Mouse (Mus musculus) stomach, embryonic 15.5 days (tissue): Measurements from ENCODE around the gene Map2. TPM values are rescaled to one million over a fixed set of nuclear protein-coding genes. Genes with fewer than 3 reads are reported as not detected.

Source experiments
- ATAC-seq: fragments of 200-750 bp; cut with Nextera tagmentation; 2 replicates; pipeline ENCODE4 v1.8.0; 2017; ENCODE audit warnings: low read depth, moderate number of reproducible peaks, moderate TSS enrichment; ENCODE audit not compliant: insufficient read depth, low FRiP score
- H3K27ac ChIP-seq: fragments of 300-500 bp; sonication (generic); 2 replicates; pipeline ENCODE4 v1.5.1; 2015; ENCODE audit warnings: mild to moderate bottlenecking, inconsistent platforms
- H3K27me3 ChIP-seq: fragments of 300-500 bp; sonication (generic); replicated peaks from 2 replicates; pipeline ENCODE4 v1.6.1; 2015; ENCODE audit warnings: inconsistent platforms
- H3K36me3 ChIP-seq: fragments of 300-500 bp; sonication (generic); 2 replicates; pipeline ENCODE4 v1.6.1; 2015; ENCODE audit warnings: inconsistent platforms
- H3K4me1 ChIP-seq: fragments of 300-500 bp; sonication (generic); 2 replicates; pipeline ENCODE4 v1.6.1; 2015; ENCODE audit warnings: inconsistent platforms
- H3K4me2 ChIP-seq: fragments of 300-500 bp; sonication (generic); 2 replicates; pipeline ENCODE4 v1.6.1; 2015; ENCODE audit warnings: mild to moderate bottlenecking, inconsistent platforms
- H3K4me3 ChIP-seq: fragments of 300-500 bp; sonication (generic); replicated peaks from 2 replicates; pipeline ENCODE4 v1.5.1; 2015; ENCODE audit warnings: inconsistent platforms
- H3K9ac ChIP-seq: fragments of 300-500 bp; sonication (generic); 2 replicates; pipeline ENCODE4 v1.6.1; 2015; ENCODE audit warnings: inconsistent platforms
- H3K9me3 ChIP-seq: fragments of 300-500 bp; sonication (generic); 2 replicates; pipeline ENCODE4 v1.6.1; 2016; ENCODE audit warnings: inconsistent platforms
- WGBS: fragments of 180-500 bp; shearing (Covaris S2); methylation state at CpG from one replicate; pipeline ENCODE4 v1.1.7; 2015; 5-methylcytosine and 5-hydroxymethylcytosine counted together
- polyA plus RNA-seq: library from polyadenylated mRNA; unstranded; fragments of >200 nt; fragmentation: Nextera tagmentation; extraction: Ambion mirVana; gene quantifications from 2 replicates; pipeline ENCODE4 v1.2.1, GENCODE M21; 2015

Gene Map2
- 16.6 and 20.9 TPM in 2 replicates for polyA plus RNA-seq

DNA sequence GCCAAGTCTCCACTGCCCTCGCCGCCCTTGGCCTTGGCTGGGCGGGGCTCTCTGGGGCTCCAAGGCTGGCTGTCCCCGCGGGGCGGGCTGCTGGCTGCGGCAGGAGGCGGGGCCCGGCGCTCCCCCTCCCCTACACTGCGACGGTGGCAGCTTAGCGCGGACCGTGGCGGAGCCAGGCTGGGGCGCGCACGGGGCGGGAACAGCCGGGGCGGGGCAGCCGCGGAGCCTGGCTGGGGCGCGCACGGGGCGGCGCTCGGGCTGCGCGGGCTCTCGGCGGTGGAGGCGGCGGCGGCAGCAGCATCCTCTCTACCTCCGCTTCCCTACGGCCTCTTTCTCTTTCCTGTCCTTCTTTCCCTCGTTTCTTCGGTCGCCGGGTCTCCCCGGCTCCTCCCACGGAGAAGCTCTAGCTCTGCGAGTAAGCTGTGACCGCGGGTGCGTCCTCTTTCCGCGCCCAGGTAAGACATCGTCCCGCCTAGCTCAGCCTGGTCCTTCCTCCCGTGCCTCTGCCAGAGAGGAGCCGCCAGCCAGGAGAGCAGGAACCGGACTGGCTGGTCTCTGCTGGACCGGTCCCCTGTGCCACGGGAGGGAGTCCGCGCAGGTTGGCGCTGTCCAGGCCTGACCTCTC lies at the start of gene Map2:
TSS of gene Map2 (plus strand) at position 233 of the 625 bp plus-strand sequence.
- ATAC-seq, result peak; percentile 99
- H3K9ac ChIP-seq, result no peak within 1 kb of the TSS
- under 1% methylated on average over 38 of the region's 61 CpGs for WGBS
- H3K27ac ChIP-seq, result no peak within 1 kb of the TSS
- no peaks in the 10 kb centered on the region for H3K27me3 ChIP-seq
- H3K4me3 ChIP-seq, result peak within 1 kb of the TSS; percentile 55
- H3K4me2 ChIP-seq, result peak within 1 kb of the TSS; percentile 83
- H3K36me3 ChIP-seq, result no peaks in the 10 kb centered on the region
- no peaks in the 10 kb centered on the region for H3K9me3 ChIP-seq
- H3K4me1 ChIP-seq, result no peaks in the 10 kb centered on the region

DNA sequence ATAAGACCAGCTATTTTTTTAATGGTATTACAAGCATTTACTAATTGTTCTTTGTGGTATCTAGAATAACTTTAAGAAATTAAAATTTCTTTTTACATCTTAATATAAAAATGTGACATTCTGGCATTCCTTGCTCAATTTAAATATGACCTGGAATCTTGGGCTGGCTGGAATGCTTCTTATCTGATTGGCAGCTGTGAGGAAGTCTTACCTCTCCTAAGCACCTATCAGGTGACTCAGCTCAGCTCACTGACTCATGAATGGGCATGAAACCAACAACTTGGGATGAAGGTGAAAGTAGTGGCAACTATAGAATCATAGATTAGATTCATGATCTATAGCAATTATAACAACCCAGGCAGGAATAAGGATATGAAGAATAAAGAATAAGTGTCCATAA lies 42.1 kb upstream of the Map2 start:
- Histone ChIP-seq H3K4me2 (no peak overlapping the region), H3K9ac (no peak overlapping the region), H3K36me3 (no peaks in the 10 kb centered on the region), H3K4me3 (no peak overlapping the region), H3K4me1 (no peaks in the 10 kb centered on the region), H3K27me3 (no peaks in the 10 kb centered on the region), H3K27ac (no peak overlapping the region), H3K9me3 (no peaks in the 10 kb centered on the region)
- no peak for ATAC-seq

DNA sequence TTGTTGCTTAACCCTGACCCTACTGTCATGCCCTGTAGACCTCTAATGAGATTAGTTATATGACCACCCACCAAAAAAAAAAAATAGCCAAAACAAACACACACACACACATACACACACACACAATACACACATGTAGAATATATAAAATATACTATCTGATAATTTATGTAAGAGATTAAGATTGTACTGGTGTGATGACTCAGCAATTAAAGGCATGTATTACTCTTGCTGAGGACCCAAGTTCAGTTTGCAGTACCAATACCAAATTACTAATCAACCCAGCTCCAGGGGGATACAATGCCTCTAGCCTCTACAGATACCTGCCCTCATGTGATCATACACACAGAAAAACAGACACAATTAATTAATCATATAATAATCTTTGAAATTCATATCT lies 39.7 kb upstream of the Map2 start:
- no peak for ATAC-seq
- H3K27me3 ChIP-seq, result no peaks in the 10 kb centered on the region
- no peak overlapping the region for H3K9ac ChIP-seq
- H3K36me3 ChIP-seq, result no peaks in the 10 kb centered on the region
- no peak overlapping the region for H3K4me3 ChIP-seq
- no peaks in the 10 kb centered on the region for H3K9me3 ChIP-seq
- no peak overlapping the region for H3K27ac ChIP-seq
- H3K4me1 ChIP-seq, result no peaks in the 10 kb centered on the region
- no peak overlapping the region for H3K4me2 ChIP-seq

DNA sequence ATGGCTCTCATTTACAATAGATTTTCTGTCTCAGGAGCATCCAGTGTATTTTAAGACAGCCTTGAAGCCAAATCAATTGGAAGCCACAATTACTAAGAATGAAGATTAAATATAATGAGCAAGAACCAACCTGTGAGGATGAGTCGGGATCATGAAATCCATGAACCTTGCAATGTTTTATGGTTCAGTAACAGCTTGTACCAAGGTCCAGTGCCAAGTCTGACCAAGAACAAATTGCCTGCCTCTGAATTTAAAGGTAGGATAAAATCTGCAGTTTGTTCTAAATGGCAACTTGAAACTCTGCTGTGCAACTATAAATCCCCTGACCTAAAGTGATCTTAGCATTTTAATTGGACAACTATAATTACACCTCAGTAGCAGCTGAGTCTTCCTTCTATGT lies 34.4 kb upstream of the Map2 start:
- Histone ChIP-seq H3K4me1 (no peaks in the 10 kb centered on the region), H3K27me3 (no peaks in the 10 kb centered on the region), H3K36me3 (no peaks in the 10 kb centered on the region), H3K4me3 (no peak overlapping the region), H3K27ac (no peak overlapping the region), H3K9me3 (no peaks in the 10 kb centered on the region), H3K9ac (no peak overlapping the region), H3K4me2 (no peak overlapping the region)
- ATAC-seq, result no peak
- 88% methylated on average over 1 of the region's 1 CpGs for WGBS

DNA sequence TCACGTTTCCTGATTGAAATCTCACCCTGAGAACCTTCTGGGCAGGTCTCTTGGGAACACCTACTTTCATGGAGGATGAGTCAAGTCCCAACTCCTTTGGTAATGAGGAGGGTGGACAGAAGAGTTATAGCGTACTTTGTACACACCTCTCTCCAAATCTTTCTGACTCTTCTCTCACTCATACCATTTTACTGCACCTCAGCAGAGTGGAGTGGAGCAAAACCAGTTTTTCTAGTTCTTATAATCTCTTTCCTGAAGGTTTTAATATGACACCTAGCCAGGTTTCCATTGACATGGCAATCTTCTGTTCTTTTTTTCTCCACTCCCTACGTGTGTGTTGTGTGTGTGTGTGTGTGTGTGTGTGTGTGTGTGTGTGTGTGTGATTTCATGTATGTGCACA lies 29.9 kb upstream of the Map2 start:
- Histone ChIP-seq H3K4me2 (no peak overlapping the region), H3K4me3 (no peak overlapping the region), H3K9me3 (no peaks in the 10 kb centered on the region), H3K36me3 (no peaks in the 10 kb centered on the region), H3K4me1 (no peaks in the 10 kb centered on the region), H3K9ac (no peak overlapping the region), H3K27me3 (no peaks in the 10 kb centered on the region), H3K27ac (no peak overlapping the region)
- no peak for ATAC-seq
- 69% methylated on average over 3 of the region's 3 CpGs for whole genome bisulfite sequencing

DNA sequence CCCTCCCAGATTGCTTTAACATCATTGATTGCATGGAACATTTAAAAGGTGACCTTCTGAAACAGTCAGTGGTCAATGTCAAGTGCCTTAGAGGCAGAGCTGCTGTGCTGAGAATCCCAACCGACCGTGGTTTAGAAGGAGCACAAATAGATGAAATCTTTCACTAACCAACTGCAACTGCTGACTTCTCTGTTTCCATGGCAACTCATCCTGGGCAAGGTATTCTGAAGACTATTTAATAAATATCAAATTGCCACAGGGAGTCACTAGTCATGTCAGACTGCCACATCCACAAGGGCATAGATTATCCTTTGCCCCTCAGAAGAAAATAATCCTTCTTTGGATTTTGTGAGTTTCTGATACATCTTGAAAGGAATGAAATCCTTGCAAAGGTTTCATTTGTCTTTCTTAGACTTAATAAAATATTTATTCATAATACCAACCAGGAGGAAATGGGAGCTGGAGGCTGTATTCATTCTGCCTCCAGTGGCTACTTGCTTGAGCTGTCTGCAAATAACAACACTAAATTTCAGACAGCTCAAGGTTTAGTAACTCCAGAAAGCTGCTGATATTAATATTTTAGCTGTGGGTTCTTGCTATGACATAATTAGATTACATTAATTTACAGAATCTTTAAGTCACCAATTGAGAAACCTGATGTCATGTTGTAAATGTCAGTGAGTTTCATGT lies 26.1 kb upstream of the Map2 start:
- Histone ChIP-seq H3K36me3 (no peaks in the 10 kb centered on the region), H3K4me3 (no peak overlapping the region), H3K27me3 (no peaks in the 10 kb centered on the region), H3K4me2 (no peak overlapping the region), H3K27ac (no peak overlapping the region), H3K4me1 (no peaks in the 10 kb centered on the region), H3K9ac (no peak overlapping the region), H3K9me3 (no peaks in the 10 kb centered on the region)
- 42% methylated on average over 2 of the region's 2 CpGs for WGBS
- ATAC-seq, result no peak

DNA sequence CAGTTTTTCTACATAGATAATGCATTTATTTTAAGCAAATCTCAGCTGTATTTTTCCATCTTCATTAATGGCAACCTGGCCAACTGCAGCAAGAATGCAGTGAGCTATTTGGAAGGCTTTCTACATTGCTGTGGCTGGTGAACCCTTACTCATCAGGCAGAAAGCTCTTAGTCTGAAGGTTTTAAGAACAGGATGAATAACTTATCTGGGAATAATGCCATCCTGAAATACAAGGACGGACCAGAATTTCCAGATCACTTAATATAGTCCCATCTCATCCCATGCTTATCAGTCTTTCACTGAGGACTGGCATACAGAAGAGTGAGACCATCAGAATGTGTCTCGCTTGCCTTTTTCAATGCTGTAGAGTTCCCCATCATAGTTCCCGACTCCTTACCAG lies 24.3 kb upstream of the Map2 start:
- Histone ChIP-seq H3K27me3 (no peaks in the 10 kb centered on the region), H3K4me1 (no peaks in the 10 kb centered on the region), H3K4me3 (no peak overlapping the region), H3K9me3 (no peaks in the 10 kb centered on the region), H3K4me2 (no peak overlapping the region), H3K9ac (no peak overlapping the region), H3K27ac (no peak overlapping the region), H3K36me3 (no peaks in the 10 kb centered on the region)
- WGBS, result 84% methylated on average over 3 of the region's 3 CpGs
- no peak for ATAC-seq

DNA sequence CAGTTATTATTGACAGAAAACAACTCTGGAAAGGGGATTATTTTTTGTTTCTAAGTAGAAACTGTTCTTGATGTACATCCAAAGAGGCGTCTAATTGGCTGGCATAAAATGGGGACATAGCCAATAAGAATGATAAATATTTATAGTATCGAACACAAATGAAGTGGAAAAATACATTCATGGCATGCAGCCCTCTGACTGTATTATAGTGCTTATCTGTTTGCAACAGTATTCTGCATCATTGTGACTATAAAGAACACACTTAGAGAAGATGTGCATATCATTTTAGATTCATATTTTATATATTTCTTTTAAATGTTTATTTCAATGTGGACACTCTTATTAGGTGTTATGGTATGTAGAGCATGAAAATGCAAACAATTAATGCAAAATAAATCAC lies 17.9 kb upstream of the Map2 start:
- WGBS, result 72% methylated on average over 2 of the region's 2 CpGs
- Histone ChIP-seq H3K9me3 (no peaks in the 10 kb centered on the region), H3K9ac (no peak overlapping the region), H3K27ac (no peak overlapping the region), H3K4me2 (no peak overlapping the region), H3K36me3 (no peaks in the 10 kb centered on the region), H3K4me3 (no peak overlapping the region), H3K27me3 (no peaks in the 10 kb centered on the region), H3K4me1 (no peaks in the 10 kb centered on the region)
- no peak for ATAC-seq

DNA sequence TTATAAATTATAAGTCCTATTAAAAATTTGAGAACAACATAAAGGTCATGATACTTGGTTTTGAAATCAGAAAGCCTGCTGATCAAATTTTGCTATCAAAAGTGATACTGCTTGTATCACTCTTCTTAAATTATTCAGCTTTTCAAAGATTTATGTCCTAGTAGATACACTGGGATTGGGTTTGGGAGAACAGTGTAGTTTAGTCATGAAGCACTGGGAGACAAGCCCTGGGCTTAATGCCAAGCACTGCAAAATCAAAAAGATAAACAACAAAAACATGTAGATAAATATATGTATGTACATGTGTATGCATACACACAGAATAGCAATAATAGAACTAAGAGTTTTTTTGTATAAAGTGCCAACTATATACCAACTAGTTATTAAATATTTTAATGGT lies 17.5 kb upstream of the Map2 start:
- H3K36me3 ChIP-seq, result no peaks in the 10 kb centered on the region
- no peaks in the 10 kb centered on the region for H3K4me1 ChIP-seq
- H3K9ac ChIP-seq, result no peak overlapping the region
- no peak for ATAC-seq
- no peak overlapping the region for H3K4me3 ChIP-seq
- no peaks in the 10 kb centered on the region for H3K9me3 ChIP-seq
- no peak overlapping the region for H3K27ac ChIP-seq
- H3K27me3 ChIP-seq, result no peaks in the 10 kb centered on the region
- no peak overlapping the region for H3K4me2 ChIP-seq

DNA sequence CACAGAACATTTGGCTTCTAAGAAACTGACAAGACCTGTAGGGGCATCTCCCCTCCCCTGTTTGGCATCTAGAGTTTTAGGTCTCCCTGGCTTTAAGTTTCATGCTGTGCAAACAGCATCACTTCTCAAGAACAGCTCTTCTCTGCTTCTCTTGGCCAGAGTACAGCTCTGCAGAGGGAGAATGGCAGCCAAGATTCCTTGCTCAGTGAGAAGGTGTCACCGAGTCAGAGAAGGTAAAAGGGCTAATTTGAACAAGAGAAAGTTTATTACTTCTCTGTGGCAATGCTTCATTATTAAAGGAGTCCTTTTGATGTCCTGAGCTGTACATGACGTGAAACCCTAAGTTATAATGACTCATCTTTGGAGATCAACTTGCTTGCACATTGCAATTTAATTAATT lies 10.4 kb upstream of the Map2 start:
- 68% methylated on average over 2 of the region's 2 CpGs for WGBS
- Histone ChIP-seq H3K9me3 (no peaks in the 10 kb centered on the region), H3K36me3 (no peaks in the 10 kb centered on the region), H3K27me3 (no peaks in the 10 kb centered on the region), H3K4me3 (no peak overlapping the region), H3K4me1 (no peaks in the 10 kb centered on the region), H3K4me2 (no peak overlapping the region), H3K27ac (no peak overlapping the region), H3K9ac (no peak overlapping the region)
- no peak for ATAC-seq

DNA sequence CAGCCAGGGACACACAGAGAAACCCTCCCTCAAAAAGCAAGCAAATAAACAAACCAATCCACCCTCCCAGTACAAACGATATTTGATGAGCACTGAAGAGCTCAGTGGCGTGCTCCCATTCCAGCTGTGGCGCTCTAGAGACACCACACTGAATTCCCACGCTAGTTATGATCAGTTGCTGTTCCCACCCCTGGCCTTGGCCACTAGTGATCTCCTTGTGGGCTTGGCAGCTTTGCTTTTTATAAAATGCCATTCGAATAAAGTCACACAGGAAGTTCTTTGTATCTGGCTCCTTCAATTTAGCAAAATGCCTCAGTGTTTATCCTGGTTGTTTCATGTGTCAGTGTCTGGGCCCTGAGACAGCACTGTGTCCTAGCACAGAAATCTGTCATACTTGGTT lies 6.4 kb upstream of the Map2 start:
- Histone ChIP-seq H3K4me1 (no peaks in the 10 kb centered on the region), H3K4me2 (no peak overlapping the region), H3K4me3 (no peak overlapping the region), H3K36me3 (no peaks in the 10 kb centered on the region), H3K9me3 (no peaks in the 10 kb centered on the region), H3K27me3 (no peaks in the 10 kb centered on the region), H3K9ac (no peak overlapping the region), H3K27ac (no peak overlapping the region)
- ATAC-seq, result no peak
- 49% methylated on average over 5 of the region's 5 CpGs for WGBS

DNA sequence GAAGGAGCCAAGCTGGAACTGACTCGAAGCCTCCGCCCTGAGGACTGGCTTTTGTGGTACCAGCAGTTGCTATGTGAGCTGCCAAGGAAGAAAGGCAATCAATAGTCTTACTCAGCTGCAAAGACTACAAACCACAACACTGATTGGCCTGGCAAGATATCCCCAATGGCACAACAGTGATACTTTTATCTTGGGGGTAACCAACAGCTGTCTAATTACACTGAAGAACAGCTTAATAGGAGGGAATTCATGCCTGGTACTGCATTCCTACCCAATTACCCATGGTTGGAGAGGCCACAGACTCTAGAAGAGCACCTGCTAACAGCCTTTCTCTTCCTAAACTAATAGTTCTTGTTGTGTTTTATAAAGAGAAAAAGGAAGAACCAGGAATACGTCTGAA lies 2.9 kb upstream of the Map2 start:
- no peak for ATAC-seq
- no peak overlapping the region for H3K4me2 ChIP-seq
- H3K9ac ChIP-seq, result no peak overlapping the region
- 81% methylated on average over 3 of the region's 3 CpGs for WGBS
- no peaks in the 10 kb centered on the region for H3K27me3 ChIP-seq
- no peak overlapping the region for H3K4me3 ChIP-seq
- H3K9me3 ChIP-seq, result no peaks in the 10 kb centered on the region
- no peaks in the 10 kb centered on the region for H3K4me1 ChIP-seq
- H3K27ac ChIP-seq, result no peak overlapping the region
- no peaks in the 10 kb centered on the region for H3K36me3 ChIP-seq

DNA sequence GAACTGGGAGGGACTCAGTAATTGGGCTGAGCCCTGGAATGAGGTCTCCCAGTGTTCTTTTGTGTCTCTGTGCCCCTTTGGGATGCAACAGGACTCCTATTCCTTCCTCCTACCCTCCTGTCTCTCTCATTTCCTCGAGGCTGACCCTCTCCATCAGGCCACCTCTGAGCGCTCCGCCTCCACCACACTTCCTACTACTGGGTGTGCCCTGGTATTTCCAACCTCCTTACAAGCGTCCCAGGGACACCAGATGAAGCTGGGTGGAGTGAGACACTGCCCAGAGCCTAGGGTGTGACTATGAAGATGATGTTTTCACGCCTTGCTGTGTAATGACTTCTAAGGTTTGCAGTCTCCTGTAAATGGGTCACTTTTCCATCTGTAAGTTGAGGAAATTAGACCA lies 1.4 kb upstream of the Map2 start:
- Histone ChIP-seq H3K9me3 (no peaks in the 10 kb centered on the region), H3K4me1 (no peaks in the 10 kb centered on the region), H3K27ac (no peak overlapping the region), H3K9ac (no peak overlapping the region), H3K4me2 (no peak overlapping the region), H3K36me3 (no peaks in the 10 kb centered on the region), H3K27me3 (no peaks in the 10 kb centered on the region), H3K4me3 (no peak overlapping the region)
- WGBS, result 52% methylated on average over 5 of the region's 5 CpGs
- no peak for ATAC-seq
